Mouse (Mus musculus): ENCODE results near the gene Psg20.
"Not testable (repeated sequence)": the region's sequence is repeated elsewhere in the genome, so short reads cannot be mapped to it uniquely, and the experiment has no call there.

The Psg20 gene

DNA sequence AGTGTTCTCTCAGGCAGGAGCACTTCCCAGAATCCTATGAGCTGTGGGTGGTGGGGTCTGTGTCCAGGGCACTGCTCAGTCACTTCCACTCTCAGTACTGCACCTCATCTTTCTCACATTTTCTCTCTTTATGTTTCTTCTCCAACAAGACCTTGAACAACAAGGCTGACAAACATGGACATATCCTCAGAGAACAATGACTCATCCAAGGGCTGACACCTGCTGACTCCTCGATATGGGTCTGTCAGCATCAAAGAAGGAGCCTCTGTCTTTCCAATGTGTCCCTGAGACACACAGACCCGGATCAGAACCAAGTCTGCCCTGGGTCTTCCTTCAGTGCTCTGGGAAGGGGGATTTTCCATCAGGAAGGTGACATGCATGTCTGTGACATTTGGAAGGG lies at the start of gene Psg20:
Psg20 (minus strand) TSS at position 101 of the 400 bp plus-strand sequence.
- DNase-seq (ENCODE audit: low spot score), result no peak

DNA sequence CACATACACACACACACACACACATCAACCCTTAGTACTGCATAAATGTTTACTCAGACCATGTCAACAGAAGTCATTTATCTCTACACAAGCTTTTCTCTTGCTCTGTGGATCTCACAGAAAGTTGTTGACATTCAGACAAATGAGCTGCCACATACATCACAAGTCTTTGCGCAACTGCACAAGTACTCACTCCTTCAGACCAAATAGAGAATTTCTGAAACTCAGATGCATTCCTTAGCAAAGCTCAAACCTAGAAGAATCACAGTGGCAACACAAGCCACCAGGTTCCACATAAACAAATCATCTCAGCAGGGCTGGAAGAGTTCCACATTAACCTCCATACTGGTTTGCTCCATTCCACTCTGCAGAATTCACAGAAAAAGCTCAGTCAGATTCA lies 48.5 kb upstream of the Psg20 start:
- no peak for DNase-seq (ENCODE audit: low spot score)

DNA sequence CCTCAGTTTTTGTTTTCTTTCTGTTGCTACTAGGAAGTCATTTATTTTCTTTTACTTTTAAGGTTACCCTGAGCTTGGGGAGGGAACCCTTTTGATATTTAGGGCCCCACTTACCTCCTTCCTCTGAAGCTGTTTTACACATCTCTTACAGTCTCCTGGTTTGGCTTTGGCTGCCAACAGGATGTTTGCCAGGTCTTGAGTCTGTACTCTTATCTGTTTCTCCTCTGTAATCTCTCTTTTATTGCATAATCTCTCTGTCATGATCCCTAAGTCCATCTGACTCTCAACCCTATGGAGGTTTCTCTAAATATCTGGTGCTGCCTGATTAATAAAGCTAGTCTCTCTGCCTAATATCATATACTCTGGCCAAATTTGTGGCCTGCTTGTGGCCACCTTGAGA lies 47.1 kb upstream of the Psg20 start:
- no peak for DNase-seq (ENCODE audit: low spot score)

DNA sequence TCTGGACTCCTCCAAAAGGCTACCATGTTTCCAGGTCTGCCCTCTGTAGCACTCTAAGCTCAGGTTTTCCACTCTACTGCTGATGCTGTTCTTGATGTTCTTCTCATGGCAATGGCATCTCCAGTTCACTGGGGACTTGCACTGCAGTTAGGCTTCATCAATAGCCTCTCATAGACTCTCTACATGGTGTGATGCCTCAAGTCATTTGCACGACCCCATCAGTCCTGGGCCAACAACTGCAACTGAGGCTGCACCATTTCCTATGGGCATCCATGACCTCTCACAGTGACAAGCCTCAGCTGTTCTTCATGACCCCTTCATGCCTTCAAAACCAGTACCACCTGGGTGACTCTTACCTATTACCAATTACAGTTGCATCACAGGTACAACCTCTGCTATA lies 42.4 kb upstream of the Psg20 start:
- no peak for DNase-seq (ENCODE audit: low spot score)

GRCm38 (mm10) chr7:18725931-18726330 lies 39.9 kb upstream of the Psg20 start:
- DNase-seq (ENCODE audit: low spot score), result not testable (repeated sequence)

DNA sequence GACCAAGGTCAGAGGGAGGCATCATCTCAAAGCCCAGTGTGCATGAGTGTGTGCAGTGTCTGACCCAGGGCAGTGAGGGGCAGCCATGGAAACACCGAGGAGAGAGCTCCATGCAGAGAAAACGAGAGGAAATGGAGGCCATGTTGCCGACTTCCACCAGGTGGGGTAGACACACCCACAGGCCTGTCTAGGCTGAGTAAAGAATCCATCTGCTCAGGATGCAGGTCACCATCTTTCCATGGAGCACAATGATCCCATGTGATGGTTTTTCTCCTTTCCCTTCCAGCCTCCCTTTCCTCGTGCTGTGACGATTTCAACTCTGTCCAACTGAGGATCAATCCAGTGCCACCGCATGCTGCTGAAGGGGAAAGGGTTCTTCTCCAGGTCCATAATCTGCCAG lies 38.0 kb upstream of the Psg20 start:
- DNase-seq (ENCODE audit: low spot score), result no peak

GRCm38 (mm10) chr7:18717790-18718189 lies 31.8 kb upstream of the Psg20 start, which contains the start of gene Psg22:
TSS of gene Psg22 (plus strand) at chr7:18718090.
- no peak for DNase-seq (ENCODE audit: low spot score)

DNA sequence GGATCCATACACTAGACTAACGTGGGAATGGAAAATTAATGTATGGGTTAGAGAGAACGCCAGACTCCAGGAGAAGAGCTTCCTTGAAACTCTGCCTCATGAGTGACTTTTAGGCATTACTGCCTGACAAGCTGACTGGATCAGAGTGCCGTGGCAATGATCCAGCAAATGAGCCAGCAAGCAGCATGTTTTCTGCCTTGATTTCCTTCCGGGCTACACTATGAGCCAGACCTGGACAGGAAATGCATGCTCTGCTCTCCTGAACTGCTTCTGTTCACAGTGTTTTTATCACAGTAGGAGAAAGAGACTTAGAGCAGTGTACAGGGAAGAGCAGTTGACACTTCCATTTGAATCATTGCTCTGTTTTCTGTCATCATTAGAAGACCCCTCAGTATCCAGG lies 29.6 kb upstream of the Psg20 start:
- DNase-seq (ENCODE audit: low spot score), result no peak

DNA sequence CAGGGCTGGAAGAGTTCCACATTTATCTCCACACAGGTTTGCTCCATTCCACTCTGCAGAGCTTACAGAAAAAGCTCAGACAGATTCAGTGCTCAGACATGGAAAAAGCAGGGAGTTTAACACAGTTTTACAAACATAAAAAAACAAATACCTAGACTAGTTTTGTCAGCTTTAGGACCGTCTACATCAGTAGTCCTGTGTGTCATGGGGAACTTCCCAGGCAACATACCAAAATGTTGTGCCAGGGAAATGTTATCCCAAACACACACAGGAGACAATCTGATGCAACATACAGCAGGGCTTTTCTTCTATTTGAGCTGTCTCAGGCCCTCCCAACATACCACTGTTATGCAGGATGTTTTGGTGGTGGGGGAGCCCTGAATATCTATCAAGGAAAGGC lies 24.9 kb upstream of the Psg20 start:
- DNase-seq (ENCODE audit: low spot score), result no peak

DNA sequence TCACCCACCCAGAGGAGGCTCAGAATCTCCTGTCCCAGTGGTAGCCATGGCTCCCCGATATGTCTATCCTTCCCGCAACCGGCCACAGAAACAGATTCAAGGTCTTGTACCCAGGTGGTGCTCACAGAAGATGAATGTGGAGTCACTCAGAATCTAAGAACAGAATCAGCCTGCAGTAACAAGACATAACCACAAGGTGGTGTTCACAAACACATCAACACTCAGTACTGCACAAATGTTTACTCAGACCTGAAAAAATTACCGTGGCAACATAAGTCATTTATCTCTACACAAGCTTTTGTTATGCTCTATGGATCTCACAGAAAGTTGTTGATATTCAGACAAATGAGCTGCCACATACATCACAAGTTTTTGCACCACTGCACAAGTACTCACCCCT lies 24.3 kb upstream of the Psg20 start:
- DNase-seq (ENCODE audit: low spot score), result not testable (repeated sequence)

- DNase-seq (ENCODE audit: low spot score), result no peak
Observed at GRCm38 (mm10) chr7:18685586-18685985, 399 bp downstream of the Psg20 start.

DNA sequence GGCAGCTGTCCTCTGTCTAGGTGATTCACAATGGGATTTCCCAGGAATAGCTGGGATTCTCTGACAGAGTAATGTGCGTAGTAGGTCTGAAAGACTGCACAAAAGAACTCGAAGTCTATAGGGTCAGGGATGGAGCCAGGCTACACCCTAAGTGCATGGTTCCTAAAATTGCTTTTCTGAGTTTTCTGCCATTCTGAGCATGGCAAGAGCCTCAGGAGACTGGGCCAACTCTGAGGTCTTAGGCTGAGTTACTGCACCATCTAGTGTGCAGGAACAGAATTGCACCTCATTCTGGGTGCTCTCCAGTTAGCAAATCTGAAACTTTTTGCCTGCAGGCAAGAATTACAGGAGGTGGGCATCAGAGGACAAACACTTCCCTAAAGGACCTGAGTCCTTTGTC lies 6.2 kb downstream of the Psg20 start:
- no peak for DNase-seq (ENCODE audit: low spot score)

DNA sequence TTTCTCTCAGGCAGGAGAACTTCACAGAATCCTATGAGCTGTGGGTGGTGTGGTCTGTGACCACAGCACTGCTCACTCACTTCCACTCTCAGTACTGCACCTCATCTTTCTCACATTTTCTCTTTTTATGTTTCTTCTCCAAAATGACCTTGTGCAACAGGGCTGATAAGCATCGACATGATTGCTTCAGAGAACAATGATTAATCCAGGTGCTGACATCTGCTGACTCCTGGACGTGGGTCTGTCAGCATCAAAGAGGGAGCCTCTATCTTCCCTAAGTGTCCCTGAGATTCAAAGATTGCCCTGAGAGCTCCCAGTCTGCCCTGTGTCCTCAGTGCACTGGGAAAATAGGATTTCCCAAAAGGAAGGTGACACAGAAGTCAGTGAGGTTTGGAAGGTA lies 29.4 kb downstream of the Psg20 start, which contains the start of gene Psg21:
Psg21 (minus strand) TSS at position 101 of the 400 bp plus-strand sequence.
- not testable (repeated sequence) for DNase-seq (ENCODE audit: low spot score)

- not testable (repeated sequence) for DNase-seq (ENCODE audit: low spot score)
Observed at GRCm38 (mm10) chr7:18626921-18627320, 59.1 kb downstream of the Psg20 start.

Data from ovary, adult 18-20 months (tissue).